ENCODE assay signal across 9 mouse cellular contexts in genomic region chr13:51424647-51425046, GRCm38 (mm10). TPM values are rescaled to one million over a fixed set of nuclear protein-coding genes. Genes with fewer than 3 reads are reported as not detected.
DNase-seq lines count a peak whose midpoint lies in the region; ATAC-seq and TF ChIP-seq lines count a peak whose summit lies in the region.
"Had no signal": no experiment of that assay in that cellular context is flagged by ENCODE, and none has a peak within 500 bp of the region (broad histone marks: within the 10 kb centered on the region; RNA-seq: fewer than 3 reads in every experiment).

No protein-coding gene starts in this region.

- H3K79me2 ChIP-seq in liver, adult 2 months (ENCODE audit: control insufficient read depth, insufficient read depth, low read length): no peaks in the 10 kb centered on the region

- H3K36me3 ChIP-seq in liver, adult 2 months (ENCODE audit: control insufficient read depth, insufficient read depth, low read length): no peaks in the 10 kb centered on the region
- no peaks in the 10 kb centered on the region; the same call in 1 of the 2 replicates for H3K36me3 ChIP-seq in neural tube, embryonic 11.5 days (ENCODE audit: control insufficient read depth, insufficient read depth, low read length)
- H3K36me3 ChIP-seq: neural tube, embryonic 13.5 days had no signal

- H3K4me3 ChIP-seq in liver, adult 2 months (ENCODE audit: insufficient read depth, low read depth, low read length): no peak overlapping the region
- no peak overlapping the region for H3K4me3 ChIP-seq in neural tube, embryonic 11.5 days (ENCODE audit: low read depth, low read length)
- H3K4me3 ChIP-seq: neural tube, embryonic 13.5 days had no signal

- no peak for TF ChIP-seq POLR2A in liver, adult 2 months (IDR thresholded peaks at IDR 0.05; ENCODE audit: extremely low read depth, insufficient read depth, low read length)

- no peaks in the 10 kb centered on the region for H3K9me3 ChIP-seq in neural tube, embryonic 11.5 days (ENCODE audit: control insufficient read depth, low read length)
- H3K9me3 ChIP-seq: neural tube, embryonic 13.5 days had no signal

- peak; percentile 65 to 68 for DNase-seq in layer of hippocampus, postnatal 10 days (ENCODE audit: low spot score in 2 of 2)
- no peak for DNase-seq in layer of hippocampus, adult 9-10 months (ENCODE audit: low spot score)
- peak; percentile 74 for DNase-seq in NIH3T3 (ENCODE audit: low read depth)
- DNase-seq in cerebellum, postnatal 36 days: peak; percentile 40 to 52
- DNase-seq in heart, postnatal 4 days: peak; percentile 84
- peak; percentile 43 for DNase-seq in liver, adult 2 months (ENCODE audit: extremely low read depth, low read depth, low spot score)
- DNase-seq in neural tube, embryonic 11.5 days (ENCODE audit: low spot score): peak; percentile 79

- H3K27me3 ChIP-seq in liver, adult 2 months (ENCODE audit: control insufficient read depth, insufficient read depth, low read length): no peaks in the 10 kb centered on the region
- no peaks in the 10 kb centered on the region for H3K27me3 ChIP-seq in neural tube, embryonic 11.5 days (ENCODE audit: control insufficient read depth, insufficient read depth, low read length)
- H3K27me3 ChIP-seq: neural tube, embryonic 13.5 days had no signal

- no peak overlapping the region for H3K27ac ChIP-seq in liver, adult 2 months (replicated peaks; ENCODE audit: insufficient read depth, low read depth, low read length)
- H3K27ac ChIP-seq in neural tube, embryonic 11.5 days (ENCODE audit: low read depth, low read length): no peak overlapping the region
- H3K27ac ChIP-seq: neural tube, embryonic 13.5 days had no signal

- WGBS in liver, adult 2 months: 26% methylated on average over 5 of the region's 5 CpGs
- 13% methylated on average over 5 of the region's 5 CpGs for WGBS in neural tube, embryonic 11.5 days

- peak; percentile 71 for TF ChIP-seq CTCF in liver, adult 2 months (IDR thresholded peaks at IDR 0.05; ENCODE audit: low read depth, low read length)

- no peak overlapping the region for H3K4me2 ChIP-seq in neural tube, embryonic 11.5 days (ENCODE audit: low read depth)
- H3K4me2 ChIP-seq: neural tube, embryonic 13.5 days had no signal

- ATAC-seq in neural tube, embryonic 11.5 days (ENCODE audit: insufficient read depth, low FRiP score, low TSS enrichment): no peak
- no peak for ATAC-seq in activated CD4-positive, CD25-positive, alpha-beta regulatory T cell, adult 4 months

- H3K4me1 ChIP-seq in liver, adult 2 months (ENCODE audit: control insufficient read depth, insufficient read depth, low read length): no peaks in the 10 kb centered on the region
- no peaks in the 10 kb centered on the region for H3K4me1 ChIP-seq in neural tube, embryonic 11.5 days (ENCODE audit: control insufficient read depth, insufficient read depth, low read length)

- H3K9ac ChIP-seq in liver, adult 2 months (ENCODE audit: low read depth, low read length): no peak overlapping the region
- H3K9ac ChIP-seq in neural tube, embryonic 11.5 days (ENCODE audit: low read length): no peak overlapping the region
- H3K9ac ChIP-seq: neural tube, embryonic 13.5 days had no signal

RNA-seq across cellular contexts. Expression of gene S1pr3, which starts 16.2 kb away (rescaled TPM):
- total RNA-seq in layer of hippocampus, postnatal 10 days (2021): 1 to 10 TPM; 8.1 to 8.3 TPM
- total RNA-seq in heart, postnatal 4 days (2021): 10 to 100 TPM; 22.9 to 23.2 TPM
- total RNA-seq in liver, adult 2 months (2014; rRNA removed): 0.83 and 1.1 TPM in 2 replicates
- 1.6 and 1.7 TPM in 2 replicates for polyA plus RNA-seq in liver, adult 2 months (2012; rRNA removed)
- 52.2 and 55.8 TPM in 2 replicates for polyA plus RNA-seq in neural tube, embryonic 11.5 days (2014; fragmentation: Nextera tagmentation; extraction: Ambion mirVana)
- polyA plus RNA-seq in activated CD4-positive, CD25-positive, alpha-beta regulatory T cell, adult 4 months (2017; shearing (Covaris generic)): under 1 TPM in 1 of 2 experiments, not detected in 1; 0.17 TPM
